21 mouse cellular contexts compared by ENCODE assay signal in the genomic region with DNA sequence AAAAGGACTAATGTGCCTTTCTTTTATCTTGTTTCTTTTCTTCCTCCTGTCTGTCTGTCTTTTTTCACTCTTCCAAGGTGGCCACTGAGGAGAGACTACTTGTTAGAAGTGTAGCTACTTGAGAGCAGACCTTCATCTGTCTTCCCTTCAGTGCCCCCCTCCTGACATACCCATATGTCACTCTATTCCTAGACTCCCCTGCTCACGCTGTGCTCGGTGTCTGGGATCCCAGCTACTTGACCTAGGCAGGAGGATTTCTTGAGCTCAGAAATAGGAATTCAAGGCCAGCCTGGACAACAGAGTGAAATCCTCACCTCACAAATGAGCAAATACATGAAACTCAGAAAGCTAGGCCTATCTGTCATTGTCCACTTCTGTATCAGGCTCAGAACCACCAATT.
A peak's percentile ranks its signal among the peaks of the same experiment; 100 is the strongest.
DNase-seq lines count a peak whose midpoint lies in the region; ATAC-seq and TF ChIP-seq lines count a peak whose summit lies in the region.
"Had no signal": no experiment of that assay in that cellular context is flagged by ENCODE, and none has a peak within 500 bp of the region (broad histone marks: within the 10 kb centered on the region; RNA-seq: fewer than 3 reads in every experiment).

No protein-coding gene starts in this region.

- no peak for TF ChIP-seq EP300 in liver, postnatal 0 days (IDR thresholded peaks at IDR 0.05; ENCODE audit: low read depth)

- no peaks in the 10 kb centered on the region for H3K9me3 ChIP-seq in liver, embryonic 12.5 days (replicated peaks)
- H3K9me3 ChIP-seq in liver, postnatal 0 days (ENCODE audit: low read length): no peaks in the 10 kb centered on the region
- H3K9me3 ChIP-seq: embryonic facial prominence, embryonic 10.5 days; forebrain, embryonic 10.5 days; limb, embryonic 15.5 days had no signal

- TF ChIP-seq CTCF in liver, postnatal 0 days (IDR thresholded peaks at IDR 0.05; ENCODE audit: low read depth): no peak

- ATAC-seq in cerebellum, adult (ENCODE audit: insufficient number of reproducible peaks, low FRiP score, low TSS enrichment): peak; percentile 56; the same call in 1 of the 2 replicates
- no peak for ATAC-seq in liver, embryonic 12.5 days
- no peak for ATAC-seq in liver, postnatal 0 days
- no peak for ATAC-seq in erythroblast, adult 5-6 weeks (replicated peaks; ENCODE audit: low FRiP score, poor library complexity, severe bottlenecking)
- ATAC-seq: activated CD4-positive, CD25-positive, alpha-beta regulatory T cell, adult 4 months had no signal

- peak overlapping the region; percentile 50; the same call in 1 of the 2 replicates for H3K27ac ChIP-seq in liver, embryonic 12.5 days
- no peak overlapping the region for H3K27ac ChIP-seq in liver, postnatal 0 days (ENCODE audit: low read depth)
- H3K27ac ChIP-seq: embryonic facial prominence, embryonic 10.5 days; hindbrain, embryonic 14.5 days; kidney, postnatal 0 days; limb, embryonic 15.5 days had no signal

- H3K4me3 ChIP-seq in liver, embryonic 12.5 days: no peak overlapping the region
- no peak overlapping the region for H3K4me3 ChIP-seq in liver, postnatal 0 days (ENCODE audit: low read depth, low read length)
- H3K4me3 ChIP-seq: embryonic facial prominence, embryonic 10.5 days; forebrain, embryonic 10.5 days; limb, embryonic 15.5 days had no signal

- DNase-seq in cerebellum, postnatal 4 days (ENCODE audit: low spot score in 2 of 2): no peak
- no peak for DNase-seq in liver, postnatal 0 days
- peak; percentile 73 for DNase-seq in cerebellum, adult 11-12 months
- DNase-seq in cerebellum, postnatal 25 days: peak; percentile 66 to 72
- no peak for DNase-seq in spleen, postnatal 14 days (ENCODE audit: low spot score in 2 of 2)
- DNase-seq: adrenal gland, adult 8-10 months; lung, embryonic 14.5 days; midbrain, embryonic 14.5 days; retina, postnatal 1 day; right cerebral cortex, postnatal 25 days; spleen, adult 18-20 months; thymus, postnatal 36 days had no signal

- H3K4me1 ChIP-seq in liver, embryonic 12.5 days: peaks cover 100% of the 10 kb centered on the region
- H3K4me1 ChIP-seq in liver, postnatal 0 days (ENCODE audit: insufficient read depth): peaks cover 36% of the 10 kb centered on the region

- peaks cover 16% of the 10 kb centered on the region for H3K36me3 ChIP-seq in liver, embryonic 12.5 days
- H3K36me3 ChIP-seq in liver, postnatal 0 days (replicated peaks; ENCODE audit: insufficient read depth, low read length): no peaks in the 10 kb centered on the region
- H3K36me3 ChIP-seq: limb, embryonic 15.5 days had no signal

- no peak overlapping the region for H3K4me2 ChIP-seq in liver, embryonic 12.5 days
- no peak overlapping the region for H3K4me2 ChIP-seq in liver, postnatal 0 days (ENCODE audit: low read depth, low read length)
- H3K4me2 ChIP-seq: hindbrain, embryonic 14.5 days; limb, embryonic 15.5 days; lung, embryonic 14.5 days had no signal

- 79% methylated on average over 2 of the region's 2 CpGs for WGBS in liver, embryonic 12.5 days (ENCODE audit: insufficient replicate concordance)
- 94% methylated on average over 2 of the region's 2 CpGs for WGBS in liver, postnatal 0 days (ENCODE audit: insufficient replicate concordance)

- no peak overlapping the region for H3K9ac ChIP-seq in liver, embryonic 12.5 days
- no peak overlapping the region for H3K9ac ChIP-seq in liver, postnatal 0 days (replicated peaks)
- H3K9ac ChIP-seq: hindbrain, embryonic 14.5 days; limb, embryonic 15.5 days; lung, embryonic 14.5 days had no signal

- no peaks in the 10 kb centered on the region for H3K27me3 ChIP-seq in liver, embryonic 12.5 days (replicated peaks)
- H3K27me3 ChIP-seq in liver, postnatal 0 days (ENCODE audit: insufficient read depth, low read length): no peaks in the 10 kb centered on the region
- H3K27me3 ChIP-seq: limb, embryonic 15.5 days had no signal

Comparison
In these comparisons a context has a peak if more than half of its experiments do, and no peak if none do; other contexts are left out.
1. DNase-seq: peak in cerebellum, adult 11-12 months (single experiment) and cerebellum, postnatal 25 days (2 of 2); none in cerebellum, postnatal 4 days (0 of 2), liver, postnatal 0 days (single experiment) and spleen, postnatal 14 days (0 of 2).